Comparison of ENCODE assay signal across 18 mouse cellular contexts in genomic region chr6:10090966-10091495, GRCm38 (mm10).
"Had no signal": no experiment of that assay in that cellular context is flagged by ENCODE, and none has a peak within 500 bp of the region (broad histone marks: within the 10 kb centered on the region; RNA-seq: fewer than 3 reads in every experiment).

No protein-coding gene starts in this region.

- H3K27ac ChIP-seq: limb, embryonic 10.5 days; limb, embryonic 13.5 days; liver, embryonic 13.5 days; stomach, embryonic 15.5 days had no signal

- H3K4me3 ChIP-seq: limb, embryonic 10.5 days; limb, embryonic 13.5 days; liver, embryonic 13.5 days; stomach, embryonic 15.5 days had no signal

- DNase-seq: kidney, adult 11 months; kidney, postnatal 14 days; kidney, postnatal 4 days; layer of hippocampus, adult 9-11 months; liver, embryonic 13.5 days; lung, adult 2 months; lung, postnatal 14 days; lung, postnatal 4 days; midbrain, embryonic 14.5 days; right cerebral cortex, postnatal 14 days; spleen, adult 18-20 months; thymus, adult 2 months; thymus, postnatal 14 days; thymus, postnatal 4 days had no signal

- H3K36me3 ChIP-seq: limb, embryonic 10.5 days; limb, embryonic 13.5 days; liver, embryonic 13.5 days; stomach, embryonic 15.5 days had no signal

- H3K4me2 ChIP-seq: limb, embryonic 13.5 days; liver, embryonic 13.5 days; midbrain, embryonic 11.5 days; stomach, embryonic 15.5 days had no signal

- H3K9ac ChIP-seq: limb, embryonic 13.5 days; liver, embryonic 13.5 days; stomach, embryonic 15.5 days had no signal

- H3K9me3 ChIP-seq: limb, embryonic 10.5 days; limb, embryonic 13.5 days; stomach, embryonic 15.5 days had no signal

- H3K27me3 ChIP-seq: limb, embryonic 13.5 days; liver, embryonic 13.5 days; stomach, embryonic 15.5 days had no signal

- H3K4me1 ChIP-seq: limb, embryonic 10.5 days; limb, embryonic 13.5 days; liver, embryonic 13.5 days; stomach, embryonic 15.5 days had no signal
